Mouse (Mus musculus) CD4-positive, CD25-positive, alpha-beta regulatory T cell, adult 2 months (primary cell): ENCODE results near the gene Rtp3.
A peak's percentile ranks its signal among the peaks of the same experiment; 100 is the strongest.

ENCODE experiments used
- DNase-seq: peaks from one replicate; pipeline ENCODE4 v3.0.0-alpha.2; 2012; ENCODE audit warnings: low read depth, low spot score

Gene Rtp3

DNA sequence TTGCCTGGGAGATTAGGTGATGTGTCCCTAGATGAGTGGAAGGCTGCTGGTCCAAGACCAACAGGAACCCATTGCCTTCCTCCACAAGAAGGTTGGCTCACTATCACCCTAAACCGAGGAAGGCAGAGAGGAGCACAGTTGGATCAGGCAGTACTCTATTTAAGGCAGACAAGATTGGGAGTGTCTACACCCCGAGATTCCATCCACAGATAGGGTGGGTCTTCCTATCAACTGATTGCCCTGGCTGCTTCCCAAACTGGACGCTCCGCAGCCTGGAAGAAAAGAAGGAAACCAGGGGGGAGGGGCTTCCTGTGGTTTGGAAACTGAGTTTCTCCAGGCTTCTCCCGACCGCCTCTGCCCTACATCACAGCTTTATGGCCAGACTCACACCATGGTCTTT lies at the start of gene Rtp3:
TSS of gene Rtp3 (minus strand) at position 380 of the 400 bp plus-strand sequence.
- no peak for DNase-seq

DNA sequence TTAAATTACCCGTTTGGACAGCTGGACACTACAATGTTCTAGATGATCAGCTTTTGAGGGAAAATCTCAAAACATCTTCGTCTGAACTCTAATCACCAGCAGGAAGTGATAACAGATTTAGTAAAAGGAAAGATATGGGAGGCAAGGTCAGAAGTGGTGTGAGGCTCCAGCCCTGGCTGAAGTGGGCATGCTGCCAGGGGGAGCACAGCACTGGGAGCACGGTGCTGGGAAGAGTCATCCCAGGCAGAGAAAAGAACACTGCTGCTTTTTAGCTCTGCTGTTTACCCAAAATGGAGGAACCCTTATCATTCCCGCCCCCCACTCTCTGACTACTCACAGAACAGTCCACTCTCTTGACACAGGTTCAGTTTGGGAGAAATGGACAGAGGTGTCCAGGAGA lies 49.6 kb upstream of the Rtp3 start:
- DNase-seq = no peak

DNA sequence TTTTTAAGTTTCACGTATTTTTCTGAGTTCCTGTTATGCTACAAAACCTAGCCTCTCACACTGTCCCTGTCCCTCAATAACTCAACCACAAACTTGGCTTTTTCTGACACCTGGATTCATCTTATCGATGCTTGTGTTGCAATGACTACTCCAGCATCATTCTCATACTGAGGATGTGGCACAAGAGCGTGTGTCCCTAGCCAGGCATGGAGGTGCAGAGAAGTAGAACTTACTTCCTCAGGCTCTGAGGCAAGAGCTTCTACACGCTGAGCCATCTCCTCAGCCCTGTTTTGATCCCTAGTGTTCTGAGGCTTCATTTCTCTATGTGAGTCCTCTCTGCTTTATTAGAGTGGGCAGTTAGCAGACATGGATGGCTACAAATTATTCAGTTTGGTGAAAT lies 43.3 kb upstream of the Rtp3 start:
- DNase-seq = no peak

DNA sequence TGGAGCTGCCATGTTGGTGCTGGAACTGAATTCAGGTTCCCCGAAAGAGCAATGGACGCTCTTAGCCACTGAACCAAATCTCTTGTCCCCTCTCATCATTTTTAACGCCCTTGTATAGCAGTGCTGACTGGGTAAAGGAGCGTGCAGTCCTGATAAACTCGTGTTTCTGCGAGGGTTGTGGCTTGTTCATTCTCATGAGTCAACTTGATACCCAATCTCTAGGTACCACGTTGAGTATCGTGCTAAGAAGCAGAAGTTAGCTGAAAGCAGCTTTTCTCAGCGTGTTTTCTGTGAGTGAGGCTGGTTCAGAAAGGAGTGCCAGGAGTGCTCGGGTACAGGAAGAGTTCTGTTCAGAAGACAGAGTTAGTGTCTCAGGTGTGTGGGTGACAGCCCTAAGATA lies 36.4 kb upstream of the Rtp3 start:
- no peak for DNase-seq

DNA sequence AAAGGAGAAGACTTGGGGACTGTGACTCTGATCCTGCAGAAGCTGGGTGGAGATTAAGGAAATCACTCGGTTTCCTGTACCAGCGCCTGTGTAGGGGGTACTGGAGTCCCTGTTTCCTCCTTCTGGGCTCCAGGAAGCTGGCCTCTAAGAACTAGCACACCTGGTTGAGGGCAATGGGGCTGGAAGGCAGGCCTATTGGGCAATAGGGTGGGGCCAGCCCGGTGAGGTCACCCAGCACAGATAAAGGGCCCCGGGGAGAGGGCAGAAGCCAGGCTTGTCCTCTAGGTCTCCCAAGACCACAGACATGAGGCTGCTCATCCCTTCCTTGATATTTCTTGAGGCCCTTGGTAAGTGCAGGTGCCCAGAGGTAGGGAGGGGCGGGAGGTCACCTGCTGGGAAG lies 28.6 kb upstream of the Rtp3 start, which contains the start of gene Ltf:
TSS of gene Ltf (plus strand) at position 250 of the 400 bp plus-strand sequence.
- DNase-seq = no peak

DNA sequence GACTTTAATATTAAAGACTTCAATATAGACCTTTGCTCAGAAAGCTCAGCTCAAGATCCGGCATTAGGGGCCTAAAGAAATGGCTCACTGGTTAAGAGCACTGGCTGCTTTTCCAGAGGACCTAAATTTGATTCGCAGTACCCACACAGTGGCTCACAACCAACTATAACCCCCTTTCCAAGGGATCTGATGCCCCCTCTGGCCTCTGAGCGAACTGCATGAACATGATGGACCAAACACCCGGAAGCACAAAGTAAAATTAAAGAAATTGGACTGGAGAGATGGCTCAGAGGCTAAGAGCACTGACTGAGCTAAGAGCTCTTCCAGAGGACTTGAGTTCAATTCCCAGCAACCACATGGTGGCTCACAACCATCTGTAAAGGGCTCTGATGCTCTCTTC lies 25.3 kb upstream of the Rtp3 start:
- no peak for DNase-seq

DNA sequence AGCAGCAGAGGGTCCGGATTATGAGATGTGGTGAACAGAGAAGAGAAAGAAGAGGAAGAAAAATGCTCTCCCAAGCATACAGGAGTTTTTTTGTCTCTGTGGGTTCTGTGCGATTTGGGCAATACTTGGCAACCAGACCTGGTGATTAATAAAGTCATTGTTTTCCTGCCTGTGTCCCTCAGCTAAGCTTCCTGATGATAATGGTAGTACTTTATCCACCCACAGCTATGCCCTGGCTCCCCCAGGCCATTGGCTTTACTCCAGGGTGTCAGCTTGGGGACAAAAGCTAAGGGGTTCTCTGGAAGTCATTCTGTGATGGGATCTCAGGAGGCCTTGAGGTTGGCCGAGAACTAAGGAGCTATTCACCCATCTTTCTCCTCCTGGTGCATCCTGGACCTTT lies 21.7 kb upstream of the Rtp3 start:
- no peak for DNase-seq

DNA sequence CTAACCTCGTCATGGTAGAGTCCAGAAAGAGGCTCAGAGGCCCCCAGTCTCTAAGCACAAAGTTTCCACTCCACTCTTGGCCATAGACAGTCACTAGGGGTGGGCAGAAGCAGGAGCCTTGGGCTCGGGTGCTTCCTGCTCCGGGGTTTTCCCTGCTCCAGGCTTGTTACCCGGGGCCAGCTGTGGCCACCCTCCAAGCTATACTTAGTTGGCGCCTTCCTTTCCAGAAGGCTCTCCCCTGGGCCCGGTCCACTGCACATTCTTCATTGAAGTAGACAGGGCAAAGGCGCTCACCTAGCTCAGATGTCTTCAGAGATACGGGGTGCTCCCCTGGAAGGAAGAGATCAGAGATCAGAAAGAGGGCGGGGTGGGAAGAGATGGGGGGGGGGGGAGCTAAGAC lies 21.2 kb upstream of the Rtp3 start:
- no peak for DNase-seq

DNA sequence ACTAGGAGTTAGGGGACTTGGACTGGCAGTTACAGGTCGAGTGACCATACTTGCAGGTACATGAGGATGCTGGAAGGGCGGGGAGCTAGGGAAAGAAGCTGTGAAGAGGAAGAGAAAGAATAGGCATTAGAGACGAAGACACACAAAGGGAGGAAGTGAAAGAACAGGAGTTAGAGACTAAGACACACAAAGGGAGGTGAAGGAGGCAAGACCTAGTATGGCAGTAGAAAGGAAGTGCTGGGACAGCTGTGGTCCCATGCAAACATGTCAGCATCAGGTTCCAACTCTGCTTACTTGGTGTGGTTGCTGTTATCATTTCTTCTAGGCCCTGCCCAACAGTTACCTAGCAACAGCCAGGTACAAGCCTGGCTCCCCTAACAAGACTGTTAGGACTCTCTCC lies 19.4 kb upstream of the Rtp3 start:
- DNase-seq = no peak

DNA sequence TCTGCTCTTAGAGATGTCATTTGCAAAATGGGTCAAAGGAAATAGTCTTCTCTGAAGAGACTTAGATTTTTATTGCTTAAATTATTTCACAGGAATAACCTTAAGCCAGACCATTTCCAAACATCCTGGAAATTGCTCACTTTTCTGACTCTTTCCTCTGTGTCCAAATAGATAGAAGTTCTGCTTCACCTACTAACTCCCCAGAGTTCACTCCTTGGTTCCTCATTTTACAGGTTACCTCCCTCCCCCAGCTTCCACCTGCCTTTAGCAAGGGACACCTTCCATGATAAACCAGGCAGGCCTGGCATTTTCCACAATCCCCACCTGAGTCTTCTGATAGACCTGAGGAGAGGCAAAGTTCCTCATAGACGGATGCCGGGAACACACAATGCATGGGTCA lies 16.2 kb upstream of the Rtp3 start:
- no peak for DNase-seq

DNA sequence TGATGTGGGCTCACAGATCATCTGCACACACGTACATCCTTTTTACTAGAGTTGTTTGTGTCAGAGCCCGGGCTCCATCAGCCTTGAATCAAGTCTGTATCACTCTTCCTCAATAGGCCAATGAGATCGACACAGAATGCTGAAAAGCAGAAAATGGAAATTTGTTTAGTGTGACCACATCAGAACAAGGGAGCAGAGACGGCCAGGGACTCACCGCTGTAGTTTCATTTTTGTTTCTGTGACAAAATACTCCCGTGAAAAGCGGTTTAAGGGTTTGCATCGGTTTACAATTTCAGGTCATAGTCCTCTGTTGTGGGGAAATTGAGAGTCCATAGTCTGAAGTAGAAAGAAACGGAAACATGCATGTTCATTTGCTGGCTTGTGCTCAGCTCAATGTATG lies 12.9 kb upstream of the Rtp3 start:
- DNase-seq = peak; percentile 63

DNA sequence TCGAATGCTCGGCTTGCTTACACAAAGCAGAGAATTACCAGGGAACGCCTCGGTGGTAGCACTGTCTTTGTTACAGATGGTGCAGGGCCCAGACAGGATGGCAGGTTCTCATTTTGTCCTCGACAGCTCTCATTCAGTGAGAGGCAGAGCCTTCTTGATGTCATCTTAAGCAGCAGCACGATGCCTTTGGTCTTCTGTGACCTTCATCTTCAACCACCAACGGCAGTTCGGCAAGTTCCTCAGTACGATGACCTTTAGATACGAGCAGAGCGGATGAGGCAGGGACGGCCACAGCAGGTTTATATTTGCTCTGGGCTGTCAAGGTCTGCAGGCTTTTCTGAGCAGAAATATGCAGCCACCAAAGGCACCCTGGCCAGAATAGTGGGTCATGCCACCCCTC lies 11.2 kb upstream of the Rtp3 start:
- DNase-seq = peak; percentile 56

DNA sequence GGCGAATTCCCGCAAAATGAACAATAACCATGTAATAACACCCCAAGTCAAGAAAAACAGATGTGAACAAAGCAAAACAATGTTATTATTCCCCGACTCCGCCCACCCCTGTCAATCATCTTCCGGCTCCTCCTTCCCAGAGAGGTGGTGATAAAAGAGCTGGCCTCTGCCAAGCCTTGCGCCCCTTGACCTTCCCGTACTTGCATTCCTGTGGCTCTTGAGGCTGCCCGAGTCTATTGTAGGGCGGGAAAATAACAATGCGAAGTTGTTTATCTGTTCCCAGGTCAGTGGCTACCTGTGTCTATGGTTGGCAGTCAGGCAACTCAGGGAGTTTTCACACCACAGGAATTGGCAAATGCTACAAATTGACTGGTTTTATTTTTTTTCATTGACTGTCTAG lies 9.5 kb upstream of the Rtp3 start:
- no peak for DNase-seq

DNA sequence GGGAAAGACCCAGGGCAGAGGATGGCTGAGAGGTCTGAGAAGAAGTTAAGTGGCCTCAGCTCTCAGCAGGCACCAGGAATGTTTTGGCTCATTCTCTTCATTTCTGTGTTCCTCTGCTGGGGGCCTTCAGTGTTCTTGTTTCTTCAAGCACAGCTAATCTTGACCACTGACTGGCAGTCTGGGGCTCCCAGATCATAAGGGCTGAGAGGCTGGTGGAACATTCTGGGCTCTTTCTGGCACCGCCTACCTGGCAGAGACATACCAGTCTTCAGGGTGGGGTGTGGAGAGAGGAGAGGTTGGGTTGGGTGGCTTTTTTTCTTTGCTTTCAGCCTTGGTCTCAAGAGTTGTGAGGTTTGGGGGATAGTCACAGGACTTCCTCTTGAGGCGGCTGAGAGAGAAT lies 8.7 kb upstream of the Rtp3 start:
- no peak for DNase-seq

DNA sequence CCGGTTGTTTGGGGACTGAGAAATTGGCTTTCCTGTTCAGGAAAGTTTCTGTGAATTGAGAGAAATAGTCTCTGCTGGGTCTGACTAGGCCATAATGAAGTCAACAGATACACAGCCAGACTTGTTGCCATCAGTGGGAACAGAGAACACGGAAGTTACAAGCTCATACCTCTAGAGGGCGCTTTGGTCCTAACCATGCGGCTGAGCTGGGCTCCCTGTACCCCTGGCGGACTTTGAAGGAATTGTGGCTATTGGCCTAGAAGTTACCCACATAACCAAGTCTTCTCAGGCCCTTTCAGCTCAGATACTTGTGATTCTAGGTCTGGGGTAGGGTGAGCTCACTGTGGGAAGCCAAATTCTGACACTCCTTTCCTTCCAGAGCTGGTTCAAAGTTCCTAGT lies 6.9 kb upstream of the Rtp3 start:
- DNase-seq = peak; percentile 94

DNA sequence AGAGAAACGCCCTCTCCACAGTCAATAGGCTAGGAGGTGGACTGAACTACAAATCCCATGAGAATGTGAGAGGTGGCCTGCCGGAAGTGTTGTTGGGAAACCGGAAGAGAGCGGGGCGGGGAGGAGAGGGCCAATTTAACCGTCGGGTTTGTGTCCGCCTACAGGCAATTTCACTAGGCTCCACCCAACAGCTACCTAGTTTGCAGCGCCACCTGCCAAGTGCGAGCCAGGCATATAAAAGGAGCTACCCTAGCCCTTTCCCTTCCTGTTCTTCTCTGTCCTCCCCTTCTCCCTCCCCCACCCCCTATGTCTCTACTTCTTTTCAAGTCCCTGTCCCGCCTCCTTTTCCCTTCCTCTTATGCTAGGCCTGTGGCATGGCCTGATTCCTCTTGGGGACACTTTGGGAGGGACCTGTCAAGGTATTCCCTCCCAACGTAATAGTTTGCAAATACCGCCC lies 4.4 kb upstream of the Rtp3 start:
- DNase-seq = peak; percentile 93

DNA sequence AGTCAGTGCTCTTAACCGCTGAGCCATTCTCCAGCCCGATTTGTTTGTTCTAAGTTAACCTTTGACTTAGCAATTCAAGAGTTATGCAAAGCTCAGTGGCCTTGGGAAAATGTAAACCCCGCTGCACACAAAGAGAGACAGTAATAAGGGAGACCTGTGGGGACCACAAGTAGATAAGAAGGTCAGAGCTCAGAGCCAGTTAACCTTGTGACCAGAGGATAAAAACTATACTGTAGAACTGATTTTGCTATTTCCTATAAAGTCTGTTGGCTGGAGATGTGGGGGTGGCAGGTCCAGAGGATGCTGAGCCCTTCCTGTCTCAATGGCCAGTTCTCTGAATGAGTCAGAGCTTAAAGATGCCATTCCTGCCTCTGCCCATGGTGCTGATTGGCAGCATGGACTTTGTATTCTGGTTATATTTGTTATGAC lies 2.9 kb upstream of the Rtp3 start:
- DNase-seq = no peak

DNA sequence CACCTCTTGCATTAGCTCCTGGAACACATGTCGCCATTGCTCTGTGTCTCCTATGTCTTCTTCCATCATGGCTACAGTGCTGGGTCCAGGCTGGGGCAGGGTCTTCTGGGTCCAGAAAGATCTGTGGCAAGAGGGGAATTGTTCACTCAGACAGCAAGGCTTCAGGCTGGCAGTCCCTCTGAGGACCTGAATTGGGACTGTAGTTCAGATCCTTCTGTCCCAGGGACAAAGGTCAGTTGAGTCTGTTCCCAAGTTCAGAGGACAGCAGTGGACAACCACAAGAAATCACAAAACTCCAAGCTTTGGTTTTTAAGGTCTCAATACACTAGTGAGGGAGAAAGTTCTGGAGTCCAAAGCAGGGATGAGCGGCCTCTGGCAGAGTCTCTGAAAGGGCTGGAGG lies 840 bp downstream of the Rtp3 start:
- no peak for DNase-seq

DNA sequence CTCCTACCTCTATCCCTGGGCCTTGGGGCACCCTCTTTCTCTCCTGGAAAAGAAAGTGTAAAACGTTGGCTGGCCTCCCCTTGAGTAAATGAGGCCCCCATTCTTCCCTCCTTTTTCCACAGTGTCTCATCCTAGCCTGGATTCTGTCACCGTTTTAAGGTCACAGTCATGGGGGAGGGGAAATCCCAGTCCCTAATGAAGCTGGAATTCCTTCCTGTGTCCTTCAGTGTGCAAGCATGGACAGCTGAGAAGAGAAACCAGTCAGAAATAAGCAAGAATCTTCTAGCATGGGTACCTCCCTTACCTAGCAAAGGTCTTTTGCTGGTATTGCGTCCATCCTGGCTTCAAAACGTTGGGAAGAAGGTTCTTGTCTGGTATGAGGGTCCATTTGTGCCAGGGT lies 1.2 kb downstream of the Rtp3 start:
- DNase-seq = no peak

DNA sequence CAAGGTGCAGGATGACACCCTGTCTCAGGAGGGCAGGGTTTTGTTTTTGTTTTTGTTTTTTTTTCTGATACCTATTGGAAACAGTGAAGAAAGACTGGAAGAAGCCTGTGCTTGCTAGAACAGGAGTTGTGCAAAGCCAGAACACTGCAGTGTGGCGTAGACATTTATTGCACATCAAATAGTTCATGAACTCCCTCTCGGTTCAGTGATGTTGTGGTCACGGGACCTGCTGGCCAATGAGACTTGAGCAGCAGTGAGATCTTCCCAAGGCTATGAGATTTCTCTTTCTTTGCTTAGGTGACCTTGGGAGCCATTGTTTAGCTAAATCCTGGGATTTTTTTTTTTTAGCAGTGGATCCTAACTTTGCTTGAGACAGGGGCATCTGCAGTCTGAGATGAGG lies 2.3 kb downstream of the Rtp3 start:
- DNase-seq = no peak

DNA sequence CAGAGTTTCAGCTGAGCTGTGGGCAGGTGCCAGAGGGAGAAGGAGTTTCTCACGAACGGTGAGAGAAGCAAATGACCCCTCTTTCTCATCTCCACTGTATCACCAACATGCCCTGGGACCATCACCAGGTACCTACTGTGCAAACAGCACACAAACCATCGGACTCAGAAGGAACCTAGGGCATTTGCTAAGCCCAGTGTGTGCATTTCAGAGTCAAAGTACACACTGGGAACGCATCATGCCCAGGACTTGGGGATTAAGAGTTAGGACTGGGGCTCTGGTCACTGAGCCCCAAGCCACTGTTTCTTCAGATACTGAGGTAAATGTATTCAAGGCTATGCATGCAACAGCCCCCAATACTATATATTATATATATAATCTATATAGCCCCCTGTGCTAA lies 3.1 kb downstream of the Rtp3 start:
- no peak for DNase-seq

DNA sequence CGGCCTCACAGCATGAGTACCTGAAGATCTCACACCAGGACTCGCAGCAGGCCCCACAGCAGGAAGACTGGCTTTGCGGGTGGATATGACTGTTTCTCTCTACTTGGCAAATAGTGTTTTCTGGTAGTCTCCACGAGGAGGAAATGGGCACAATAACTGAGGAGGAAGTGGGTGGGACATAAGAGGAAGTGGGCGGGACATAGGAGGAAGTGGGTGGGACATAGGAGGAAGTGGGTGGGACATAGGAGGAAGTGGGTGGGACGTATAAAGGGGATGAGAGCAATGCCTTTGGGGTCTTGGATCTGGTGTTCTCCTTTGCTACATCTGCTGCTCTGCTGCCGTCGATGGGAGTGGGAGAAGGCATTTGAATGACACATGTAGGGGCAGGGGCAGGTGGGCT lies 4.4 kb downstream of the Rtp3 start:
- DNase-seq = no peak

DNA sequence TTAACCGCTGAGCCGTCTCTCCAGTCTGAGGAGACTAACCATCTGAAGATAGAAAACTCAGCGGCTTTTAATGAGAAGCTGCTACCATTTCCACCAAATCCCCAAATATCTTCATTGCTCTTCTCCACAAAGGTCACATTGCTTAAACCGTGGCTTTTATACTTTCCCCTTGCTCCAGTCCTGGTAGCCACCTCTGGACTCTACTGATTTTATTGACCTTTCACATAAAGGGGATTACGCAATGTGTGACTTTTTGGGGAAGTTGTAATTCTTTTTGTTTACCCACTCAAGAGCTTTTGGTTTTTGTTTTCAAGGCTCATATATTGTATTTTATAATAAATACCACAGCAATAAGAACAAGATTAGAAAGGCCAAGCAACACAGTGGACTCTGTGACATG lies 4.8 kb downstream of the Rtp3 start:
- DNase-seq = no peak

DNA sequence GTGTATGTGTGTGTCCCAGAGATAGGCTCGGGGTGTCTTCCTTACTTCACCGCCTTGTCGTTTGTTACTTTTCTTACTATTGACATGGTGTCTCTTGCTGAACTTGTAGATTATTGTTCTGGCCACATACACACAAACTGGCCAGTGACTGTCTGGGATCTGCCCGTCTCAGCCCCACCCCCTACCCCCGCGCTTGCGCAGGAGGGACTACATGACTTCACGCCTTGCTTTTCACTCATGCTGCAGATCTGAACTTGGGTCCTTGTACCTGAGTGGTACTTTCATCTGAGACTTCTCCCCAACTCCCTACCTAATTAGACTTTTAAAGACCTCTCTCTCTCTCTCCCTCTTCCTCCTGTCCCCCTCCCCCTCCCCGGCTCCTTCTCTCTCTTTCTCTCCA lies 6.3 kb downstream of the Rtp3 start:
- no peak for DNase-seq

DNA sequence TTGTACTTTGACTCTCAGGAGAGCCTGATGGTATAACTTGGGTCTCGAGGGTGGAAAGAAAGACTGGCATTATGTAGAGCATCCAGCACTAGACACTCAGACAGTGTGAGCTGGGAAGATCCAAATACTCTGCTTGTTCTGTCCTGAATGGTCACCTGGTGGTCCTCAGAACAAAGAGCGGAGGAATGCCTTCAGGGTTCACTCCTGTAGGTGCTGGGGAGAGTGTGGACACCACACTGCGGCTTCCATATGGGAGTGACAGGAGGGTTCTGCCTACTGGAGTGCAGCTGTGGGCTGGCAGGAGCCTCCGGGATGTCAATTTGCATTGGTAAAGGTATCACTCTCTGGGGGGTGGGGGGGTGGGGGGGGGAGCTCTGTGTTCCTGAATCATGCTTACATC lies 8.0 kb downstream of the Rtp3 start:
- DNase-seq = no peak
